Mouse (Mus musculus) embryonic facial prominence, embryonic 14.5 days (tissue): ENCODE measurements around the gene Fbxl2. TPM values are rescaled to one million over a fixed set of nuclear protein-coding genes. Genes with fewer than 3 reads are reported as not detected.

Source experiments
- ATAC-seq: fragments of 200-750 bp; cut with Nextera tagmentation; 2 replicates; pipeline ENCODE4 v1.8.0; 2017; ENCODE audit warnings: low read depth, moderate number of reproducible peaks, moderate TSS enrichment
- DNase-seq: peaks from one replicate; pipeline ENCODE4 v3.0.0-alpha.2; 2015; ENCODE audit warnings: low spot score
- H3K27ac ChIP-seq: fragments of 300-500 bp; sonication (generic); replicated peaks from 2 replicates; pipeline ENCODE4 v1.5.1; 2014; ENCODE audit warnings: low read depth, mild to moderate bottlenecking, low read length, moderate library complexity
- H3K27me3 ChIP-seq: fragments of 300-500 bp; sonication (generic); replicated peaks from 2 replicates; pipeline ENCODE4 v1.6.1; 2014; ENCODE audit warnings: low read length; ENCODE audit not compliant: control insufficient read depth, insufficient read depth
- H3K36me3 ChIP-seq: fragments of 300-500 bp; sonication (generic); 2 replicates; pipeline ENCODE4 v1.6.1; 2014; ENCODE audit warnings: low read length, mixed read lengths; ENCODE audit not compliant: control insufficient read depth, insufficient read depth
- H3K4me1 ChIP-seq: fragments of 300-500 bp; sonication (generic); 2 replicates; pipeline ENCODE4 v1.6.1; 2014; ENCODE audit warnings: antibody characterized with exemption, low read length; ENCODE audit not compliant: control insufficient read depth, insufficient read depth
- H3K4me2 ChIP-seq: fragments of 300-500 bp; sonication (generic); 2 replicates; pipeline ENCODE4 v1.6.1; 2014; ENCODE audit warnings: low read depth, mild to moderate bottlenecking, low read length, moderate library complexity, mixed read lengths
- H3K4me3 ChIP-seq: fragments of 300-500 bp; sonication (generic); 2 replicates; pipeline ENCODE4 v1.5.1; 2014; ENCODE audit warnings: low read depth, mild to moderate bottlenecking, low read length
- H3K9ac ChIP-seq: fragments of 300-500 bp; sonication (generic); 2 replicates; pipeline ENCODE4 v1.6.1; 2014; ENCODE audit warnings: low read depth, mild to moderate bottlenecking, low read length, moderate library complexity, mixed read lengths
- H3K9me3 ChIP-seq: fragments of 300-500 bp; sonication (generic); 2 replicates; pipeline ENCODE4 v1.6.1; 2016; ENCODE audit warnings: low read length; ENCODE audit not compliant: control insufficient read depth
- WGBS: fragments of 180-500 bp; shearing (Covaris S2); extraction: QIAGEN DNeasy Blood & Tissue Kit; methylation state at CpG from one replicate; pipeline ENCODE4 v1.1.7; 2014; 5-methylcytosine and 5-hydroxymethylcytosine counted together
- polyA plus RNA-seq: library from polyadenylated mRNA; unstranded; fragments of >200 nt; fragmentation: Nextera tagmentation; extraction: Ambion mirVana; gene quantifications from 2 replicates; pipeline ENCODE4 v1.2.1, GENCODE M21; 2014

The Fbxl2 gene
- polyA plus RNA-seq, 1 experiment from 2014 or later, result 8.4 TPM

DNA sequence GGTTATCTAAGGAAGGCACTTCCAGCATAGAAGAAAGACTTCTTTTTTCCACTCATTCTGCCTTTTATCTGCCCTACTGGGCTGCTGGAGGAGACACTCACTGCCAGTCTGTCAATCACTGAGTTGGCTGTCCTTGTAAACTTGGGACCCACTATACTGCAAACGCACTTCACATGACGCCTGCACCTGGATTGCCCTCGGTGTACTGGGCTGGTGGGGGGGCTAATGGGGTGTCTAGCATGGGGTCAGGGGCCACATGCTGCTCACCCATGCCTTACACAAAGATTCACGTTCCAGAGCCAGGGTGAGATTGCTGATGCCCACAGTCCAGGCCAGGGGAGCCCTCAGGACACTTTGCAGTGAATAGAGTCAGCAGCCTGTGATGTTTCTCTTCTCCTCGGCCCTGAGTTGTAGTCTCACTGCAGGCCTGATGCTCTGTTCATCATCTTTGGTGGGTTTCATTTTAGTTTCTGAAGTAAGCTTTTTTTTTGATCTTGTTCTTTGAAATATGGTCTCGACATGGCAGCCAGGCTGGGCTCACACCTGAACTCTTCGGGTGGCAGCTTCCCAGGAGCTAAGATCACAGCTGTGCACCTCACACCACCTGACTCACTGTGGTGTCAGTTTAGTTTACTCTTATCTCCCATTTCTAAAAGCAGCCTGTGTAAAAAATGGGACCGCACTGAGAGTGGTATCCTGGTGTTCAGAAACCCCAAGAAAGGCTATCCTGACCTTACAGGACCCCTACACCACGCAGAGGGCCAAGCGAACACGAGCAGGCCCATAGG is 62.9 kb downstream of the Fbxl2 start:
- H3K9me3 ChIP-seq, result no peaks in the 10 kb centered on the region
- peaks cover 15% of the 10 kb centered on the region; the same call in 1 of the 2 replicates for H3K36me3 ChIP-seq
- H3K27ac ChIP-seq, result no peak overlapping the region
- DNase-seq (no peak), ATAC-seq (no peak)
- no peak overlapping the region for H3K4me2 ChIP-seq
- H3K9ac ChIP-seq, result no peak overlapping the region
- no peaks in the 10 kb centered on the region for H3K27me3 ChIP-seq
- H3K4me3 ChIP-seq, result no peak overlapping the region
- no peaks in the 10 kb centered on the region for H3K4me1 ChIP-seq
- 84% methylated on average over 11 of the region's 11 CpGs for WGBS

DNA sequence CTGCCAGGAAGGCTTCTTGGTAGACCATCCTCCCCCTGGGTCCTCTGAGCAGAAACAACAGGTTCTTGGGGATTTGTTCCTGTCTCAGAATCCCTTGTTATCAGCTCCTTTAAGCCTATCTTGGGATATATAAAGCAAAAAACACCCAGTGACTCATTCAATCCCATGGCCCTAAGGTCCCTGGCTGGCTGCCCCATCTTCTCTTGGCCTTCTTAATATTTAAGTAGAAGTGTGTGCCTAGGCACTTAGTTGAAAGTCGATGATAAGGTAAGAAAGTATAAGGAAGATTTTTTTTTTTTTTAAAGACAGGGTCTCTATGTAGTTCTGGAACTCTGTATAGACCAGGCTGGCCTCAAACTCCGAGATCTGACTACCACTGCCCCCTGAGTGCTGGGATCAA is 63.5 kb downstream of the Fbxl2 start:
- Histone ChIP-seq H3K4me1 (no peaks in the 10 kb centered on the region), H3K36me3 (peaks cover 21% of the 10 kb centered on the region; the same call in 1 of the 2 replicates), H3K4me2 (no peak overlapping the region), H3K4me3 (no peak overlapping the region), H3K9ac (no peak overlapping the region), H3K27me3 (no peaks in the 10 kb centered on the region), H3K27ac (no peak overlapping the region), H3K9me3 (no peaks in the 10 kb centered on the region)
- 94% methylated on average over 2 of the region's 2 CpGs for WGBS
- DNase-seq (no peak), ATAC-seq (no peak)

DNA sequence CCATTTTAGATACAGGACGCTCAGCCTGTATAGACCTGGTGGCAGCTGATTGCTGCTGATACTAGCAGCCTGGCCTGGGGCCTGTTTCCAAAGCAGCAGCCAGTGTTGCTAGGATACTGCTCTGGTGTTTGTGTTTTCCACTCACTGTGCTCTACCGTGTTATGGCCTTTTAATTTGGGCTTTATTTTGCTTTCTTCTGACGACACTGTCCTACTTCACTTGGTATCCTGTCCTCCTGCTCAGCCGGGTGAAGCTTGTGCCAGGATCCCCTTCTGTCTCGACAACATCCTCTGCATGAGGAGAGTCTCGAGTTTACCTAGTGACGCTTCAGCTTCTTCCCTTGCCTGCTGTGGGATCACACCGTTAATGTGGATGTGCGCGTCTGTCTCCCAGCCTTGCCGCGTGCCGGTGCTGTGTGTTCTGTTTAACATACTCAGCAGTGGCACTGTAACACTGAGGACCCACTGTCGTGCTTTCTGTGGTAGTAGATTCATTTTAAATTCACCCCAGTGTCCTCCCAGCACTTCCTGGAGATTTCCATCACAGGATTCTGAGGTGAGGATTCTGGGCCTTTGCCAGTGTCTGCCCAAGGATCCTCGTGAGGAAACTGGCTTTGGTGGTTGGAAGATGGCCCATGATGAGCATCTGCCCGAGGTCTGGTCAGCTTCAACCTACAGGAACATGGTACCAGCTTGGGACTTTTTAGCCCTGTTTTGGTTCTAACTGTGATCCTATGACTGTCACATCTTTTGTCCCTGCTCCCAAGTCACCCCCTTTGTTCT is 64.7 kb downstream of the Fbxl2 start:
- WGBS, result 71% methylated on average over 16 of the region's 16 CpGs
- H3K4me2 ChIP-seq, result no peak overlapping the region
- H3K27ac ChIP-seq, result no peak overlapping the region
- H3K9ac ChIP-seq, result peak overlapping the region; percentile 34; the same call in 1 of the 2 replicates
- DNase-seq, result no peak
- H3K4me1 ChIP-seq, result no peaks in the 10 kb centered on the region
- no peaks in the 10 kb centered on the region for H3K9me3 ChIP-seq
- no peaks in the 10 kb centered on the region for H3K27me3 ChIP-seq
- 0 out of 2 replicates have a peak, but pooled peaks have one; percentile 46 for ATAC-seq
- H3K36me3 ChIP-seq, result peaks cover 32% of the 10 kb centered on the region
- H3K4me3 ChIP-seq, result no peak overlapping the region

DNA sequence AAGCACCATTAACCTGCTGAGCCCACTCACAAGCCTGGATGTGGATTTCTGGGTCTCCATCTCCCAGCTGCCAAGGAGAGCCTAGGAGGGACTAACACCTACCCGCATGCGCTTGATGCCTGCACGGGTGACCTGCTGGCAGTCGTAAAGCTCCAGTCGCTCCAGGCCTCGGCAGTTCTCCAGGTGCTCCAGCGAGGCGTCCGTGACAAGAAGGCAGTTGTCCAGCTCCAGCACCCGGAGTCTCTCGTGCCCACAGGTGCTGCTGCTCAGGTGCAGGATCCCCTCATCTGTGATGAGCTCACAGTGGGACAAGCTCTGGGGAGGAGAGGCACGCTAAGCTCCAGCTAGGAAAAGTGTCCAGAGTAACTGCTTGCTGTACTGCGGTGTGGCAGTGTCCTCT is 66.6 kb downstream of the Fbxl2 start:
- H3K4me2 ChIP-seq, result no peak overlapping the region
- WGBS, result 92% methylated on average over 13 of the region's 13 CpGs
- H3K9me3 ChIP-seq, result no peaks in the 10 kb centered on the region
- H3K27ac ChIP-seq, result no peak overlapping the region
- no peaks in the 10 kb centered on the region for H3K27me3 ChIP-seq
- DNase-seq, result no peak
- H3K4me3 ChIP-seq, result no peak overlapping the region
- no peak overlapping the region for H3K9ac ChIP-seq
- H3K4me1 ChIP-seq, result no peaks in the 10 kb centered on the region
- no peak for ATAC-seq
- peaks cover 51% of the 10 kb centered on the region for H3K36me3 ChIP-seq

DNA sequence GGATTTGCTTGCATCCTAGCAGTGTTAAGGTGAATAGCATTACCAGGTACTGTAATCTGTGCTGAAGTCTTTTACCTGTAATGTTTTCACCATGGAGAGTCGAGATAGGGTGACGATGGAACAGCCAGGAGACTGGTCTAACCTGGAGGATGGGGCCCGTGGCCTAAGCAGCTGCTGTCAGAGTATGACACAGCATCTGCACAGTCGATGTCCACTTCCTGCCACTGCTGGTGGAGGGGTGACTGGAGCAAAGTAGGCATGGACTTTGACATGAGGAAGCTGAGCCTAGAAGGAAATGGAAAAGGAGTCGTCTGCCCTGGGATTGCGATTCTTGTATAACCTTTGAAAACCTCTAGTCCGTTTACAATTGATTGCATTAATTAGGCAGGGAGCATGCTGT is 67.3 kb downstream of the Fbxl2 start:
- Histone ChIP-seq H3K4me2 (no peak overlapping the region), H3K4me3 (no peak overlapping the region), H3K9ac (no peak overlapping the region), H3K27ac (no peak overlapping the region), H3K27me3 (no peaks in the 10 kb centered on the region), H3K4me1 (no peaks in the 10 kb centered on the region), H3K36me3 (peaks cover 58% of the 10 kb centered on the region), H3K9me3 (no peaks in the 10 kb centered on the region)
- no peak for ATAC-seq
- no peak for DNase-seq
- WGBS, result 80% methylated on average over 7 of the region's 7 CpGs

DNA sequence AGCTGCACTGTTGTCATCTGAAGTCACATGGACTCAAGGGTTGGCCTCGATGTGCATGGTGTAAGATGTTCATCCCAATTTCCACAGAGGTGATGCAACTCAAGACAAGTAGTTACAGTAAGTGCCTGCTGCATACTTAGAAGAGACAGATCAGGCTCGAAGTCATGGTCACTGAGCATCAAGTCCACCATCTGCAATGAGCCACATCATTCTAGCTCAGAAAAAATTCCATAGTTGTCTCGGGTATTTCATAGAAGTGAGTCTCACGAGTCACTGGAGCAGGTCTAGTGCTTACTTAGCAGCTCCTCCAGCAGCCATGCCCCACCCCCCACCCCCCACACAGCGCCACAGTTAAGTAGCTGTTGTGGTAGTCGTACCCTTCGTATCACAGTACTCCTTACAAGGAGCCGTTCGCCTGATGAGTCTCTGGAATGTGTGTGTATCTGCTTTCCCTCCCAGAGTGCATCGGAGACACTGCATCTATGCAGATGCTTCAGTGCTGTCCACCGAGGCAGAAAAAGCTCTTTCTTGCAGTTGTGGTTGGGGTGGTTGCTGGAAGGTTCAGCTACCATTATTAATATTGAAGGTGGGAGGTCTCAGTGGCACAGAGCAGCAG is 68.7 kb downstream of the Fbxl2 start:
- Histone ChIP-seq H3K36me3 (peaks cover 71% of the 10 kb centered on the region), H3K4me1 (no peaks in the 10 kb centered on the region), H3K9me3 (no peaks in the 10 kb centered on the region), H3K9ac (no peak overlapping the region), H3K27ac (no peak overlapping the region), H3K4me3 (no peak overlapping the region), H3K27me3 (no peaks in the 10 kb centered on the region), H3K4me2 (no peak overlapping the region)
- DNase-seq (no peak), ATAC-seq (no peak)
- WGBS, result 78% methylated on average over 11 of the region's 11 CpGs

DNA sequence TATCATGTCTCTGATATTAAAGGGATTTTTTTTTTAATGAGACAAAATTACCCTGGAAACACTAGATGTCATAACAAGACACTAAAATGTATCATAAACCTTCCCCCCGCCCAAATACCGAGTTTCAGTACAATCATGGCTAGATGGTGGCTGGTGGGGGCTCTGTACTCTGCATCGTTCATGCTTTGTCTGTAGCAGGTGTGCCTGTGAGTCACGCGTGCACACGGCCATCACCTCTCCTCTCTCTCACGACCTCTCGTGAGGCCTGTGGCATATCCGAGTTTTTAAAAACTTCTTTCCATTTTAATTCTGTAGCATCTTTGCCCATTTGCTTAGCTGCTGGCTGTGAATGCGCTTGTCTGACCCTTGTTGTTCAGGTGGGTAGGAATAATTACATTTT is 69.7 kb downstream of the Fbxl2 start:
- Histone ChIP-seq H3K4me2 (no peak overlapping the region), H3K4me3 (no peak overlapping the region), H3K4me1 (no peaks in the 10 kb centered on the region), H3K9ac (no peak overlapping the region), H3K36me3 (peaks cover 78% of the 10 kb centered on the region), H3K27ac (no peak overlapping the region), H3K9me3 (no peaks in the 10 kb centered on the region), H3K27me3 (no peaks in the 10 kb centered on the region)
- 93% methylated on average over 10 of the region's 10 CpGs for WGBS
- no peak for DNase-seq
- no peak for ATAC-seq

DNA sequence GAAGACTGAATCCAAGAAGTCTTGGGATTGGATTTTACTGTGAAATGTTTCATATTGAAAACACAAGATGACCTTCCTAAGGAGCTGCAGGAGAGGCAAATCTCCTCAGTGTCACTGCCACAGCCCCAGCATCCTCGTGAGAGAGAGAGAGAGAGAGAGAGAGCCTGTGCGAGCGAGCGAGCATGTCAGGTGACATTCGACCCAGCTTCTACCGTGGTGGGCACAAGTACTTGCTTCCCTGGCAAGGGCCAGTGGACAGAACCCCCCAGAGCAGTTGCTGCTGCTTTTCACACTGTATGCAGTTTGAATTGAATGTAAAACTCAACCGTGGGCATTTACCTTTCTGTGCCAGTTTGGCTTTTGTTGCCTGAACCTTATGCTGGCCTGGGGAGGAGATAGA is 70.5 kb downstream of the Fbxl2 start:
- peaks cover 86% of the 10 kb centered on the region for H3K36me3 ChIP-seq
- H3K4me3 ChIP-seq, result no peak overlapping the region
- no peaks in the 10 kb centered on the region for H3K9me3 ChIP-seq
- WGBS, result 79% methylated on average over 7 of the region's 7 CpGs
- no peaks in the 10 kb centered on the region for H3K4me1 ChIP-seq
- ATAC-seq (no peak), DNase-seq (no peak)
- H3K4me2 ChIP-seq, result no peak overlapping the region
- no peak overlapping the region for H3K9ac ChIP-seq
- H3K27me3 ChIP-seq, result no peaks in the 10 kb centered on the region
- no peak overlapping the region for H3K27ac ChIP-seq
